Mouse (Mus musculus): ENCODE measurements around the gene Ugt1a2. TPM values are rescaled to one million over a fixed set of nuclear protein-coding genes. Genes with fewer than 3 reads are reported as not detected.

Gene Ugt1a2
- polyA plus RNA-seq (2015; fragmentation: Nextera tagmentation; extraction: Ambion mirVana) = not detected in 2 replicates

GRCm38 (mm10) chr1:88200456-88200855 is at the start of gene Ugt1a2:
Gene Ugt1a2, plus strand, starts transcription at chr1:88200601.

GRCm38 (mm10) chr1:88165711-88166110 is 34.7 kb upstream of the Ugt1a2 start, which contains the start of gene Ugt1a5:
Gene Ugt1a5, plus strand, starts transcription at chr1:88166012.

GRCm38 (mm10) chr1:88205294-88205922 is 5.0 kb downstream of the Ugt1a2 start, which contains the start of gene Dnajb3:
Gene Dnajb3, minus strand, starts transcription at chr1:88205782.

GRCm38 (mm10) chr1:88211812-88212211 is 11.4 kb downstream of the Ugt1a2 start, which contains the start of gene Ugt1a1:
Gene Ugt1a1, plus strand, starts transcription at chr1:88211959.

GRCm38 (mm10) chr1:88226670-88227379 is 26.4 kb downstream of the Ugt1a2 start, which contains the start of gene Mroh2a:
Gene Mroh2a, plus strand, starts transcription at chr1:88226986.

Other genes starting within 250 kb of the Ugt1a2 start
- 14.8 and 17.3 TPM in 2 replicates for gene Usp40, start 192.1 kb upstream of the Ugt1a2 start, polyA plus RNA-seq (2015; fragmentation: Nextera tagmentation; extraction: Ambion mirVana)
- not detected in 2 replicates for gene Ugt1a10, start 145.2 kb upstream of the Ugt1a2 start, polyA plus RNA-seq (2015; fragmentation: Nextera tagmentation; extraction: Ambion mirVana)
- gene Ugt1a9, start 129.8 kb upstream of the Ugt1a2 start, polyA plus RNA-seq (2015; fragmentation: Nextera tagmentation; extraction: Ambion mirVana) = not detected in 2 replicates
- gene Ugt1a8, start 112.8 kb upstream of the Ugt1a2 start, polyA plus RNA-seq (2015; fragmentation: Nextera tagmentation; extraction: Ambion mirVana) = not detected in 2 replicates
- 3.1 and 6.4 TPM in 2 replicates for gene Ugt1a7c, start 105.5 kb upstream of the Ugt1a2 start, polyA plus RNA-seq (2015; fragmentation: Nextera tagmentation; extraction: Ambion mirVana)
- gene Ugt1a6b, start 97.3 kb upstream of the Ugt1a2 start, polyA plus RNA-seq (2015; fragmentation: Nextera tagmentation; extraction: Ambion mirVana) = 0.21 and 1.00 TPM in 2 replicates
- 2.5 and 7.9 TPM in 2 replicates for gene Ugt1a6a, start 65.8 kb upstream of the Ugt1a2 start, polyA plus RNA-seq (2015; fragmentation: Nextera tagmentation; extraction: Ambion mirVana)
- gene Ugt1a5, start 34.6 kb upstream of the Ugt1a2 start, polyA plus RNA-seq (2015; fragmentation: Nextera tagmentation; extraction: Ambion mirVana) = not detected in 2 replicates
- gene Dnajb3, start 5.2 kb downstream of the Ugt1a2 start, polyA plus RNA-seq (2015; fragmentation: Nextera tagmentation; extraction: Ambion mirVana) = 6.9 and 9.5 TPM in 2 replicates
- gene Ugt1a1, start 11.4 kb downstream of the Ugt1a2 start, polyA plus RNA-seq (2015; fragmentation: Nextera tagmentation; extraction: Ambion mirVana) = 1.1 TPM in 1 of 2 replicates, not detected in the other
- 0.74 and 0.99 TPM in 2 replicates for gene Mroh2a, start 26.4 kb downstream of the Ugt1a2 start, polyA plus RNA-seq (2015; fragmentation: Nextera tagmentation; extraction: Ambion mirVana)
- gene Hjurp, start 77.0 kb downstream of the Ugt1a2 start, polyA plus RNA-seq (2015; fragmentation: Nextera tagmentation; extraction: Ambion mirVana) = 34.1 and 39.7 TPM in 2 replicates
- not detected in 2 replicates for gene Trpm8, start 77.1 kb downstream of the Ugt1a2 start, polyA plus RNA-seq (2015; fragmentation: Nextera tagmentation; extraction: Ambion mirVana)
- 0.15 TPM in 1 of 2 replicates, not detected in the other for gene Spp2, start 206.4 kb downstream of the Ugt1a2 start, polyA plus RNA-seq (2015; fragmentation: Nextera tagmentation; extraction: Ambion mirVana)